Mouse (Mus musculus) stomach, embryonic 16.5 days (tissue): ENCODE results near the gene Dysf. TPM values are rescaled to one million over a fixed set of nuclear protein-coding genes. Genes with fewer than 3 reads are reported as not detected.

Experiments used
- ATAC-seq: fragments of 200-750 bp; cut with Nextera tagmentation; 2 replicates; pipeline ENCODE4 v1.8.0; 2017; ENCODE audit warnings: moderate number of reproducible peaks, moderate TSS enrichment; ENCODE audit not compliant: insufficient read depth, low FRiP score
- H3K27ac ChIP-seq: fragments of 300-500 bp; sonication (generic); 2 replicates; pipeline ENCODE4 v1.5.1; 2014; ENCODE audit warnings: low read length
- H3K27me3 ChIP-seq: fragments of 300-500 bp; sonication (generic); 2 replicates; pipeline ENCODE4 v1.6.1; 2014; ENCODE audit warnings: low read length, control low read depth, mixed read lengths; ENCODE audit not compliant: control insufficient read depth, insufficient read depth
- H3K36me3 ChIP-seq: fragments of 300-500 bp; sonication (generic); 2 replicates; pipeline ENCODE4 v1.6.1; 2014; ENCODE audit warnings: low read length; ENCODE audit not compliant: control insufficient read depth, insufficient read depth
- H3K4me1 ChIP-seq: fragments of 300-500 bp; sonication (generic); 2 replicates; pipeline ENCODE4 v1.6.1; 2014; ENCODE audit warnings: low read length, control low read depth, mixed read lengths; ENCODE audit not compliant: control insufficient read depth, insufficient read depth
- H3K4me2 ChIP-seq: fragments of 300-500 bp; sonication (generic); 2 replicates; pipeline ENCODE4 v1.6.1; 2014; ENCODE audit warnings: low read depth, low read length, mixed read lengths
- H3K4me3 ChIP-seq: fragments of 300-500 bp; sonication (generic); replicated peaks from 2 replicates; pipeline ENCODE4 v1.5.1; 2014; ENCODE audit warnings: mild to moderate bottlenecking, low read length
- H3K9ac ChIP-seq: fragments of 300-500 bp; sonication (generic); 2 replicates; pipeline ENCODE4 v1.6.1; 2014; ENCODE audit warnings: low read length
- H3K9me3 ChIP-seq: fragments of 300-500 bp; sonication (generic); replicated peaks from 2 replicates; pipeline ENCODE4 v1.6.1; 2016; ENCODE audit warnings: low read length, control low read depth; ENCODE audit not compliant: control insufficient read depth
- WGBS: fragments of 180-500 bp; shearing (Covaris S2); extraction: QIAGEN DNeasy Blood & Tissue Kit; methylation state at CpG from one replicate; pipeline ENCODE4 v1.1.7; 2014; 5-methylcytosine and 5-hydroxymethylcytosine counted together
- polyA plus RNA-seq: library from polyadenylated mRNA; unstranded; fragments of >200 nt; fragmentation: Nextera tagmentation; extraction: Ambion mirVana; gene quantifications from 2 replicates; pipeline ENCODE4 v1.2.1, GENCODE M21; 2015

Gene Dysf
- polyA plus RNA-seq, 1 experiment from 2014 or later, result 9.6 TPM

- no peak for ATAC-seq
- no peaks in the 10 kb centered on the region for H3K27me3 ChIP-seq
Measured at GRCm38 (mm10) chr6:84043251-84043940, 35.0 kb downstream of the Dysf start.

GRCm38 (mm10) chr6:84044679-84045078 lies 36.3 kb downstream of the Dysf start:
- H3K9ac ChIP-seq, result no peak overlapping the region
- H3K4me1 ChIP-seq, result no peaks in the 10 kb centered on the region
- no peaks in the 10 kb centered on the region for H3K27me3 ChIP-seq
- H3K36me3 ChIP-seq, result no peaks in the 10 kb centered on the region
- no peaks in the 10 kb centered on the region for H3K9me3 ChIP-seq
- no peak overlapping the region for H3K4me2 ChIP-seq
- WGBS, result 85% methylated on average over 3 of the region's 3 CpGs
- no peak overlapping the region for H3K4me3 ChIP-seq
- ATAC-seq, result no peak
- no peak overlapping the region for H3K27ac ChIP-seq

More at GRCm38 (mm10) chr6:84043251-84043940, 35.0 kb downstream of the Dysf start:
- 66% methylated on average over 6 of the region's 6 CpGs for WGBS
- no peaks in the 10 kb centered on the region for H3K36me3 ChIP-seq
- H3K4me2 ChIP-seq, result no peak overlapping the region
- no peaks in the 10 kb centered on the region for H3K4me1 ChIP-seq
- no peak overlapping the region for H3K27ac ChIP-seq
- no peak overlapping the region for H3K9ac ChIP-seq
- no peaks in the 10 kb centered on the region for H3K9me3 ChIP-seq
- no peak overlapping the region for H3K4me3 ChIP-seq

- H3K9me3 ChIP-seq, result no peaks in the 10 kb centered on the region
- ATAC-seq, result peak; percentile 29; the same call in 1 of the 2 replicates
- H3K27me3 ChIP-seq, result no peaks in the 10 kb centered on the region
- H3K4me3 ChIP-seq, result no peak overlapping the region
- no peak overlapping the region for H3K4me2 ChIP-seq
- no peaks in the 10 kb centered on the region for H3K36me3 ChIP-seq
- WGBS, result 61% methylated on average over 2 of the region's 2 CpGs
- 0 out of 2 replicates have a peak, but pooled peaks cover 5% of the 10 kb centered on the region for H3K4me1 ChIP-seq
- H3K9ac ChIP-seq, result no peak overlapping the region
- H3K27ac ChIP-seq, result no peak overlapping the region
Measured at GRCm38 (mm10) chr6:84048856-84049255, 40.5 kb downstream of the Dysf start.

GRCm38 (mm10) chr6:84050238-84050637 lies 41.8 kb downstream of the Dysf start:
- Histone ChIP-seq H3K4me2 (no peak overlapping the region), H3K36me3 (no peaks in the 10 kb centered on the region), H3K9me3 (no peaks in the 10 kb centered on the region), H3K4me1 (0 out of 2 replicates have a peak, but pooled peaks cover 5% of the 10 kb centered on the region), H3K4me3 (no peak overlapping the region), H3K9ac (no peak overlapping the region), H3K27ac (no peak overlapping the region), H3K27me3 (no peaks in the 10 kb centered on the region)
- ATAC-seq, result no peak
- 86% methylated on average over 4 of the region's 4 CpGs for WGBS

GRCm38 (mm10) chr6:84051032-84051431 lies 42.6 kb downstream of the Dysf start:
- ATAC-seq, result no peak
- 42% methylated on average over 6 of the region's 6 CpGs for WGBS
- 0 out of 2 replicates have a peak, but pooled peaks cover 5% of the 10 kb centered on the region for H3K4me1 ChIP-seq
- no peak overlapping the region for H3K9ac ChIP-seq
- no peaks in the 10 kb centered on the region for H3K27me3 ChIP-seq
- no peak overlapping the region for H3K4me3 ChIP-seq
- H3K36me3 ChIP-seq, result no peaks in the 10 kb centered on the region
- H3K9me3 ChIP-seq, result no peaks in the 10 kb centered on the region
- H3K4me2 ChIP-seq, result no peak overlapping the region
- H3K27ac ChIP-seq, result no peak overlapping the region

GRCm38 (mm10) chr6:84053874-84054530 lies 45.6 kb downstream of the Dysf start:
- Histone ChIP-seq H3K9me3 (no peaks in the 10 kb centered on the region), H3K4me1 (0 out of 2 replicates have a peak, but pooled peaks cover 5% of the 10 kb centered on the region), H3K4me3 (no peak overlapping the region), H3K36me3 (no peaks in the 10 kb centered on the region), H3K27ac (peak overlapping the region; percentile 42; the same call in 1 of the 2 replicates), H3K4me2 (no peak overlapping the region), H3K9ac (no peak overlapping the region), H3K27me3 (no peaks in the 10 kb centered on the region)
- 79% methylated on average over 9 of the region's 9 CpGs for WGBS
- 0 out of 2 replicates have a peak, but pooled peaks have one; percentile 16 for ATAC-seq

GRCm38 (mm10) chr6:84055619-84056018 lies 47.2 kb downstream of the Dysf start:
- no peak for ATAC-seq
- Histone ChIP-seq H3K27me3 (no peaks in the 10 kb centered on the region), H3K9me3 (no peaks in the 10 kb centered on the region), H3K4me2 (no peak overlapping the region), H3K4me3 (no peak overlapping the region), H3K4me1 (0 out of 2 replicates have a peak, but pooled peaks cover 5% of the 10 kb centered on the region), H3K9ac (no peak overlapping the region), H3K27ac (no peak overlapping the region), H3K36me3 (no peaks in the 10 kb centered on the region)
- WGBS, result 69% methylated on average over 1 of the region's 1 CpGs

GRCm38 (mm10) chr6:84057216-84057615 lies 48.8 kb downstream of the Dysf start:
- Histone ChIP-seq H3K4me1 (no peaks in the 10 kb centered on the region), H3K36me3 (no peaks in the 10 kb centered on the region), H3K4me3 (no peak overlapping the region), H3K27ac (no peak overlapping the region), H3K9ac (no peak overlapping the region), H3K9me3 (no peaks in the 10 kb centered on the region), H3K27me3 (no peaks in the 10 kb centered on the region), H3K4me2 (no peak overlapping the region)
- no peak for ATAC-seq
- 84% methylated on average over 8 of the region's 8 CpGs for WGBS

GRCm38 (mm10) chr6:84058671-84059141 lies 50.3 kb downstream of the Dysf start:
- H3K9ac ChIP-seq, result no peak overlapping the region
- no peaks in the 10 kb centered on the region for H3K4me1 ChIP-seq
- H3K27ac ChIP-seq, result no peak overlapping the region
- no peaks in the 10 kb centered on the region for H3K27me3 ChIP-seq
- no peak overlapping the region for H3K4me2 ChIP-seq
- H3K4me3 ChIP-seq, result no peak overlapping the region
- no peaks in the 10 kb centered on the region for H3K36me3 ChIP-seq
- 51% methylated on average over 5 of the region's 5 CpGs for WGBS
- ATAC-seq, result peak; percentile 68; the same call in 1 of the 2 replicates
- no peaks in the 10 kb centered on the region for H3K9me3 ChIP-seq
